Mouse (Mus musculus) intestine, embryonic 15.5 days (tissue): ENCODE data around the gene Nptn. TPM values are rescaled to one million over a fixed set of nuclear protein-coding genes. Genes with fewer than 3 reads are reported as not detected.
"Not testable (repeated sequence)": the region's sequence is repeated elsewhere in the genome, so short reads cannot be mapped to it uniquely, and the experiment has no call there.

Experiments
- ATAC-seq: fragments of 200-750 bp; cut with Nextera tagmentation; 2 replicates; pipeline ENCODE4 v1.8.0; 2017; ENCODE audit warnings: moderate TSS enrichment, moderate library complexity
- H3K27ac ChIP-seq: fragments of 300-500 bp; sonication (generic); 2 replicates; pipeline ENCODE4 v1.5.1; 2015; ENCODE audit warnings: mild to moderate bottlenecking, inconsistent platforms
- H3K27me3 ChIP-seq: fragments of 300-500 bp; sonication (generic); replicated peaks from 2 replicates; pipeline ENCODE4 v1.6.1; 2015; ENCODE audit warnings: inconsistent platforms
- H3K36me3 ChIP-seq: fragments of 300-500 bp; sonication (generic); 2 replicates; pipeline ENCODE4 v1.6.1; 2015; ENCODE audit warnings: inconsistent platforms
- H3K4me1 ChIP-seq: fragments of 300-500 bp; sonication (generic); replicated peaks from 2 replicates; pipeline ENCODE4 v1.6.1; 2015; ENCODE audit warnings: inconsistent platforms
- H3K4me2 ChIP-seq: fragments of 300-500 bp; sonication (generic); replicated peaks from 2 replicates; pipeline ENCODE4 v1.6.1; 2015; ENCODE audit warnings: mild to moderate bottlenecking, inconsistent platforms
- H3K4me3 ChIP-seq: fragments of 300-500 bp; sonication (generic); replicated peaks from 2 replicates; pipeline ENCODE4 v1.5.1; 2015; ENCODE audit warnings: inconsistent platforms
- H3K9ac ChIP-seq: fragments of 300-500 bp; sonication (generic); 2 replicates; pipeline ENCODE4 v1.6.1; 2015; ENCODE audit warnings: inconsistent platforms
- H3K9me3 ChIP-seq: fragments of 300-500 bp; sonication (generic); 2 replicates; pipeline ENCODE4 v1.6.1; 2016; ENCODE audit warnings: inconsistent platforms
- WGBS: fragments of 180-500 bp; shearing (Covaris S2); methylation state at CpG from one replicate; pipeline ENCODE4 v1.1.7; 2015; 5-methylcytosine and 5-hydroxymethylcytosine counted together
- polyA plus RNA-seq: library from polyadenylated mRNA; unstranded; fragments of >200 nt; fragmentation: Nextera tagmentation; extraction: Ambion mirVana; gene quantifications from 2 replicates; pipeline ENCODE4 v1.2.1, GENCODE M21; 2015

The Nptn gene
- polyA plus RNA-seq, 1 experiment from 2014 or later = 119 TPM

DNA sequence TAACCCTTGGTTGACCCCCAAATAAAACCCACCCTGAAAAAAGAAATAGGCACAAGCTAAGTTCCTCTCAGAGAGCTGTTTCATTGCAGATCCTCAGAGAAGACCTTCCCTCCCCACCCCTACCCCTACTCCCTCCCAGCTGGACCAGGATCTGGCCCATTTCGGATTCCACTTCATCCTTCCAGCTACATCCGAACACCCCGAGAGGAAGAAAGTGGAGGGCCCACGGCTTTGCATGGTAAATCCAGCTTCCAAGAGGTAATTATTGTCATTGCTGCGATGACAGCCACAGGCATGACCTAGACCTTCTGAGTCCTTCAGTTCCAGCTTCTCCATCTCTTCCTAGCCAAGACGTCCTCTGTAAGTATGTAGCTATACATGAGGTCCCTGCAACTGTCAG lies 31.1 kb upstream of the Nptn start:
- no peaks in the 10 kb centered on the region for H3K36me3 ChIP-seq
- H3K27ac ChIP-seq = no peak overlapping the region
- WGBS = 94% methylated on average over 6 of the region's 6 CpGs
- H3K4me2 ChIP-seq = no peak overlapping the region
- no peaks in the 10 kb centered on the region for H3K27me3 ChIP-seq
- H3K9ac ChIP-seq = no peak overlapping the region
- no peak overlapping the region for H3K4me3 ChIP-seq
- peaks cover 5% of the 10 kb centered on the region; the same call in 1 of the 2 replicates for H3K4me1 ChIP-seq
- H3K9me3 ChIP-seq = no peaks in the 10 kb centered on the region
- no peak for ATAC-seq

- WGBS = 74% methylated on average over 9 of the region's 9 CpGs
- ATAC-seq = no peak
Measured at GRCm38 (mm10) chr9:58552083-58552482, 30.0 kb upstream of the Nptn start.

GRCm38 (mm10) chr9:58554056-58554907 lies 27.8 kb upstream of the Nptn start:
- Histone ChIP-seq H3K27me3 (no peaks in the 10 kb centered on the region), H3K9ac (peak overlapping the region; percentile 96), H3K36me3 (no peaks in the 10 kb centered on the region), H3K27ac (peak overlapping the region; percentile 92), H3K9me3 (no peaks in the 10 kb centered on the region), H3K4me1 (peaks cover 14% of the 10 kb centered on the region; the same call in 1 of the 2 replicates), H3K4me3 (peak overlapping the region; percentile 91), H3K4me2 (peak overlapping the region; percentile 89)
- no peak for ATAC-seq
- WGBS = 10% methylated on average over 23 of the region's 23 CpGs

More at GRCm38 (mm10) chr9:58552083-58552482, 30.0 kb upstream of the Nptn start:
- Histone ChIP-seq H3K4me1 (peaks cover 7% of the 10 kb centered on the region; the same call in 1 of the 2 replicates), H3K9ac (no peak overlapping the region), H3K9me3 (no peaks in the 10 kb centered on the region), H3K36me3 (no peaks in the 10 kb centered on the region), H3K4me3 (no peak overlapping the region), H3K4me2 (no peak overlapping the region), H3K27ac (no peak overlapping the region), H3K27me3 (no peaks in the 10 kb centered on the region)

DNA sequence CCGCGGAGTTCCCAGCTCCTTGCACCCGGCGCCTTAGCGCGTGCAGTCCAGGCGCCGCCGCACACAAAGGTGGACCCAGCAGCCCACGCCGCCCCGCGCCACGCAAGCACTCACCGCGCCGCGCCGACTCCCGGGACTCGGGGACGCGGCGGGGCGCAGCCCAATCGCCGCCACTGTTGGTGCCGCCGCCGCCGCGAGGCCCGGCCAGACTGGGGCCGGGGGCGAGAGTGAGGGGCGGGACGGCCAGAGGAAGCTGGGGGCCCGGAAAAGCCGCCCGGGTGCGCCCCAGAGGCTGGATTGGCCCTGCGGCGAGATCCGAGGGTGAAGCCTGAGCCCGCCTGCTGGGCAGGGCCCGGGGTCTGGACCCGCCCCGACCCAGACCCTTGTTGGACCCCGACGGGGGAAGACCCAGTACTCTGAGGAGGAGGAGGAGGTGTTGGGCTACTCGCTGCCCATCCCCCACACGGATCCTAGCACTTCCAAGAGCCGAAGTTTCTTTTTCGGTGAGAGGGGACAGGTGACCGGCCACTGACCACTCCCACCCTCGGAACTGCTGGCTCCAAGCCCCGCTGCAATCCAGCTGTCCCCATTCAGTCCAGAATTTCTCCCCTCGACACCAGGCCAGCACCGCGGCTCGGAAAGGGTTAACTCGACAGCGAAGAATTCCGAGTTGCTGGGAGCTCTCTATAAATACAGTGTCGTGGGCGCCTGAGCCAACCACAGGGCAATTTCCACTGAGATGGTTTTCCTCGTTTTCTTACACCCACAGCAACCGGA lies 26.9 kb upstream of the Nptn start, which contains the start of gene Cd276:
TSS of gene Cd276 (minus strand) at position 530 of the 777 bp plus-strand sequence.
- peak; percentile 77 for ATAC-seq
- WGBS = under 1% methylated on average over 66 of the region's 68 CpGs
- H3K4me3 ChIP-seq = peak within 1 kb of the TSS; percentile 91
- H3K4me2 ChIP-seq = peak within 1 kb of the TSS; percentile 89
- H3K36me3 ChIP-seq = no peaks in the 10 kb centered on the region
- no peaks in the 10 kb centered on the region for H3K27me3 ChIP-seq
- H3K27ac ChIP-seq = peak within 1 kb of the TSS; percentile 92
- H3K4me1 ChIP-seq = peaks cover 14% of the 10 kb centered on the region; the same call in 1 of the 2 replicates
- H3K9me3 ChIP-seq = no peaks in the 10 kb centered on the region
- H3K9ac ChIP-seq = peak within 1 kb of the TSS; percentile 96

DNA sequence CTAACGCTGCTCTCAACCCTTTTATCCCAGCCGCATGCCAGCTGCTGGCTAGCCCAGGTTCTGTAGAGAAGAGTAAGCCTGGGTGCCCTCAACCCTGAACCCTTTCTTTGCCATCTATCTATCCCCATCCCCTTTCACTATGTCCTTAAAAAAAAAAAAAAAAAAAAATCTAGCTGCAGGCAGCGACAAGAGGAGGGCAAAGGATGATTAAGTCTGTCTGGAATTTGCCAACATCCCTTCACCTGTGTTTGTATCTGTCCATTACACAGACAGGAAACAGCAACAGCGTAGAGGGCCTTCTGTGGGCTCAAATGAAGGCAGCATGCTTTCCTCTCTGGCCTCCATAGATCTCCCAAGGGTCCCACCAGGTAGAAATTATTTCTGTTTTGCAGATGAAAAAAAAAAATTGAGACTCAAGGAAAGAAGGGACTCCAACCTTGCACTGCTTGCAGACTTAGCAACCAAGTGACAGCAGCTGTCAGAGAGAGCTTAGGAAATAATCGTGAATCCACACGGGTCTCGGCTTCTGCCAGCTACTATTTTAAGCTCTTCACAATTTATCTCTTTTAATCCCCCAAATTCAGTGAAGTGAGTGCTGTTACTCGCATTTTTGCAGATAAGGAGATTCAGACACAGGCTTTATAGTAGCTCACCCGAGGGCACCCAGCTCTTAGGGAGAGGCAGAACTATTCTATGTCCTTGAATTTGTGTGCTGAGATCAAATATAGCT lies 26.2 kb upstream of the Nptn start:
- Histone ChIP-seq H3K4me3 (peak overlapping the region; percentile 91), H3K27ac (peak overlapping the region; percentile 92), H3K36me3 (no peaks in the 10 kb centered on the region), H3K9ac (peak overlapping the region; percentile 96), H3K27me3 (no peaks in the 10 kb centered on the region), H3K9me3 (no peaks in the 10 kb centered on the region), H3K4me1 (peaks cover 14% of the 10 kb centered on the region; the same call in 1 of the 2 replicates), H3K4me2 (peak overlapping the region; percentile 89)
- 20% methylated on average over 9 of the region's 9 CpGs for WGBS
- ATAC-seq = no peak

- Histone ChIP-seq H3K36me3 (no peaks in the 10 kb centered on the region), H3K4me1 (peaks cover 14% of the 10 kb centered on the region; the same call in 1 of the 2 replicates), H3K4me3 (no peak overlapping the region), H3K9me3 (no peaks in the 10 kb centered on the region), H3K4me2 (no peak overlapping the region), H3K27me3 (no peaks in the 10 kb centered on the region), H3K9ac (no peak overlapping the region), H3K27ac (no peak overlapping the region)
- no peak for ATAC-seq
- 68% methylated on average over 7 of the region's 7 CpGs for WGBS
Measured at GRCm38 (mm10) chr9:58556627-58557026, 25.4 kb upstream of the Nptn start.

DNA sequence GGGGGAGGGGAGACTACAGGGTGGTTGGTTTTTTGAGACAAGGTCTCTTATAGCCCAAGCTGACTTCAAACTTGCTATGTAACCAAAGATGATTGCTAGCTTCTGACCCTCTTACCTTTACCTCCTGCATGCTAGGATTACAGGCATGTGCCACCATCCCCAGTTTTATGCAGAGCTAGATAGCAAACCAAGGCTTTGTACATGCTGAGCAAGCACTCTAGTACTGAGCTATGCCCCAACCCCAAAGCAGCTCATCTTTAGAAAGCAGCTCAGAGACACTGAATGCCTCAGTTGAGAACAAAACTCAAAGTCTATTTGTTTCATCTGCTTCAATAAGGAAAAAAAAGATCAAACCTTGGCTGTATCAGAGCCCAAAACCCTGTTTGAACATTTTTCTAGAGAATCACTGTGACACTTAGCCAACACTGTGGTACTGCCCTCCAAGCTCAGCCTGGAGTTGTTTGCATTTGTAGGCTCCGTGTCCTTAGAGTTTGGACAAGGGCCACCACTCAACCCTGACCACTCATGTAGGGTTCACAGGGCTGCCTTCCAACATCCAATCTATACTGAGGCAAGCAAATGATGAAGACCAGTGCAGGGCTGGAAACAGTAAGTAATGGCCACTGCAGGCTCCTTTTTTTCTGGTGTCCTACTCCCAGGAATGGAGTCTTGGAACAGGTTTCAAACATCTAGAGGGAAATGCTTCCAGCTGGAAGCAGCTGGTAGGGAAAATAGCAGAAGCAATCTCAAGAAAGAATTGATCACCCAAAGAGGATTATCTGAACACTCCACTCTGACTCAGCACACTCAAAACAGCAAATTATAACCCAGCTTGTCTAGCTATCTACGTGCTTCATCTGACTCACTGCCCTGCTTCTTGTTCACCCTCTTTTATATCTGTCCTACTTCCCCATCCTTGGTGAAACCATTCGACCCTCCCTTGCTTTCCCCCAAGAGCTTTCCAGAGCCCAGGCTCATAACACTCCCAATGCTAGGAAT lies 24.3 kb upstream of the Nptn start:
- H3K27me3 ChIP-seq = no peaks in the 10 kb centered on the region
- 0 out of 2 replicates have a peak overlapping the region, but pooled peaks have one; percentile 1 for H3K27ac ChIP-seq
- no peak overlapping the region for H3K9ac ChIP-seq
- no peaks in the 10 kb centered on the region for H3K9me3 ChIP-seq
- no peak for ATAC-seq
- H3K4me2 ChIP-seq = no peak overlapping the region
- H3K36me3 ChIP-seq = no peaks in the 10 kb centered on the region
- WGBS = 52% methylated on average over 3 of the region's 3 CpGs
- no peak overlapping the region for H3K4me3 ChIP-seq
- peaks cover 14% of the 10 kb centered on the region; the same call in 1 of the 2 replicates for H3K4me1 ChIP-seq

GRCm38 (mm10) chr9:58560211-58560610 lies 21.8 kb upstream of the Nptn start:
- no peak overlapping the region for H3K4me3 ChIP-seq
- ATAC-seq = no peak
- WGBS = 66% methylated on average over 3 of the region's 3 CpGs

GRCm38 (mm10) chr9:58565945-58566344 lies 16.1 kb upstream of the Nptn start:
- WGBS = 71% methylated on average over 3 of the region's 3 CpGs
- not testable (repeated sequence) for H3K4me3 ChIP-seq, H3K4me2 ChIP-seq, H3K36me3 ChIP-seq, H3K4me1 ChIP-seq, H3K27me3 ChIP-seq, ATAC-seq, H3K9me3 ChIP-seq, H3K9ac ChIP-seq, H3K27ac ChIP-seq

More at GRCm38 (mm10) chr9:58560211-58560610, 21.8 kb upstream of the Nptn start:
- H3K4me2 ChIP-seq = no peak overlapping the region
- no peak overlapping the region for H3K27ac ChIP-seq
- no peaks in the 10 kb centered on the region for H3K36me3 ChIP-seq
- H3K4me1 ChIP-seq = peaks cover 14% of the 10 kb centered on the region; the same call in 1 of the 2 replicates
- H3K27me3 ChIP-seq = no peaks in the 10 kb centered on the region
- H3K9ac ChIP-seq = no peak overlapping the region
- no peaks in the 10 kb centered on the region for H3K9me3 ChIP-seq

- H3K9me3 ChIP-seq = no peaks in the 10 kb centered on the region
- no peak overlapping the region for H3K4me2 ChIP-seq
- ATAC-seq = no peak
- H3K4me3 ChIP-seq = no peak overlapping the region
- no peaks in the 10 kb centered on the region for H3K4me1 ChIP-seq
- H3K27ac ChIP-seq = no peak overlapping the region
- no peak overlapping the region for H3K9ac ChIP-seq
- H3K27me3 ChIP-seq = no peaks in the 10 kb centered on the region
- H3K36me3 ChIP-seq = no peaks in the 10 kb centered on the region
Measured at GRCm38 (mm10) chr9:58567682-58568081, 14.4 kb upstream of the Nptn start.

- Histone ChIP-seq H3K27ac (no peak overlapping the region), H3K4me2 (no peak overlapping the region), H3K27me3 (no peaks in the 10 kb centered on the region), H3K9me3 (no peaks in the 10 kb centered on the region), H3K9ac (no peak overlapping the region), H3K4me1 (no peaks in the 10 kb centered on the region), H3K4me3 (no peak overlapping the region), H3K36me3 (no peaks in the 10 kb centered on the region)
- ATAC-seq = no peak
- WGBS = 87% methylated on average over 1 of the region's 1 CpGs
Measured at GRCm38 (mm10) chr9:58571001-58571400, 11.0 kb upstream of the Nptn start.
